Mouse (Mus musculus) bone marrow, adult 2 months (tissue): ENCODE measurements around the gene Emcn.

Experiments used
- CTCF ChIP-seq: fragments of 200-500 bp; IDR thresholded peaks from 2 replicates; pipeline ENCODE4 v1.5.1; 2011; ENCODE audit warnings: low read length, control low read depth; ENCODE audit not compliant: control insufficient read depth, insufficient read depth
- POLR2A ChIP-seq: fragments of 200-500 bp; IDR thresholded peaks from 2 replicates; pipeline ENCODE4 v1.6.1; 2011; ENCODE audit warnings: low read depth, mild to moderate bottlenecking, control low read depth, low read length, borderline replicate concordance; ENCODE audit not compliant: control insufficient read depth

DNA sequence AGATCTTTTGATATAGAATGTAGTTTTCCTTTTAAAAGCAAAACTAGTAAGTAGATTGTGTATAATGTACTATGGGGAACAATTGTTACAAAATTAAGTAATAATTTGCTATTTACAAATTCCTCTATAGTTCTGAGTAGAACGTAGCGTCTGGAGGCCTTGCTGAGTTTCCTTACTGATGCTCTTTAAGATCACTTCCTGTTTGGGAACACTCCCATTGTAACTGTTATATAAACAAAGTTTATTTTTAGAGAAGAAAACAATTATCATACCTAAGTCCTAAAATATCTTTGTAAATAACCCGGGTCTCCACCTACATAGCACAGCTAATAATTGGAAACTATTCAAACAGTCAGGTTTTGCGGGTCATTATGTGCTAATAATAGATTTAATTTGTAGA lies 32.0 kb downstream of the Emcn start:
- TF ChIP-seq POLR2A (no peak), CTCF (no peak)
